Mouse (Mus musculus) spleen, postnatal 4 days (tissue): ENCODE measurements around the gene Egflam.
A peak's percentile ranks its signal among the peaks of the same experiment; 100 is the strongest.

Experiments used
- DNase-seq, 2 experiments: peaks; one replicate each; pipeline ENCODE4 v3.0.0; 2022; ENCODE audit warnings: low spot score in 2 of 2

The Egflam gene

GRCm38 (mm10) chr15:7397818-7398608 is at the start of gene Egflam:
Gene Egflam, minus strand, starts transcription at chr15:7398395.
- DNase-seq, result no peak

- no peak for DNase-seq
Measured at GRCm38 (mm10) chr15:7443396-7444315, 45.5 kb upstream of the Egflam start.

DNA sequence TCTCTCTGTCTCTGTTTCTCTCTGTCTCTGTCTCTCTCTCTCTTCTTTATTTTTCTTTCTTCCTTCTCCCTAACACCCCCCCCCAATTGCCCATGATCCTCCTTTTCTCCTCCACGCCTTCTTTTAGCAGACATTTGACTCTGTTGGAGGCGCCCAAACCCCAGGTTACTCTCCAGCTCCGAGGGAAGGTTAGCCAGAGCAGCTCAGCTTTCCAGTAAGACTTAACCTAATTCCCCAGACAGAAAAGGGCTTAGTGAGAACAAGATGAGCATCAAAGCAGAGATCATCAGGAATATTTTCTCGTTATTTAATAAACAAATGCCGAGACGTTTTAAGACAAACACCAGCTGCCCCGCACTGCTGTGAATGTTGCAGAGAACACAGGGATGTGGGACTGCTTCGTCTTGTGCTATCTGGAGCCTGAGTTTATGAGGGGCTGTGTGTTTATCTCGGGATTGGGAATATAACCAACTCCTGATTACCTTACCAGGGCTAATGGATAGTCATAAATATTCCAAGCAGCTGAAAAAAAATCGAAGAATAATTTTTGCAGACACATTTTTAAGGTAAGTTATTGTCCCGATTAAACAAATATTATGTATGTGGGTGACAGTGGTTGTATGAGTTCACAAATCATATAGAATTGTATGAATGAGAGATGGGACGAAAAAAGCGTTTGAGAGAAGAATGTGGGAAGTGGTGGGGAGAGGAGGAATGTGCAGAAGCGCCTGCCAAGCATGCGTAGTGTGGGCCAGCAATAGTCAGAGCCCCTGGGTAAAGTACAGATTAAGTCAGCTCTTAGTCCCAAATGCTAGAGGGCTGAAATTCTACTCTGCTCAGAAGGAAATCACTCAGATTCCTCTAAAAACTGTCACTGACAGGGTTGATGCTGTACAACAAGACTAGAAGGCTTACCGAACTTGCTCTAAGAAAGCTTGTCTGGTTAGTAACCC is 44.2 kb upstream of the Egflam start:
- DNase-seq, result no peak

- no peak for DNase-seq
Measured at GRCm38 (mm10) chr15:7424282-7424681, 26.1 kb upstream of the Egflam start.

DNA sequence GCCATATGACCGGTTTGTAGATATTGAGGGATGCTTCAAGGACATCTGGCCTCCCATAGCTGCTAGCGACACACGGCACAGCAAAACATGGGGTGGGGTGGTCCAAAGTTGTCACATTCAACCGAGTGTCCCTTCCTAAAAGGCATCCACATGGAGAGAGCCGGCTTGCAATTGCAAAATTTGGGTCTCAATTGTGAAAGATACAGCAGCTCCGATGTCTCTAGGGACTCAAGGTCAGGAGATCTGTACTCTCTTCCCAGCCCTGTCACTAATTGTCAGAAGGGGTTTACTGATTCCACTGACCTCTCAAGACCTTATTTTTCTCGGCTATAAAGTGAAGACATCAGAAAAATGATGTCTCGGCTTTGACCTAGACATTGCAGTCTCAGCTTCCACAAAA is 6.3 kb upstream of the Egflam start:
- no peak for DNase-seq

GRCm38 (mm10) chr15:7398609-7399540 is 680 bp upstream of the Egflam start:
- no peak for DNase-seq

DNA sequence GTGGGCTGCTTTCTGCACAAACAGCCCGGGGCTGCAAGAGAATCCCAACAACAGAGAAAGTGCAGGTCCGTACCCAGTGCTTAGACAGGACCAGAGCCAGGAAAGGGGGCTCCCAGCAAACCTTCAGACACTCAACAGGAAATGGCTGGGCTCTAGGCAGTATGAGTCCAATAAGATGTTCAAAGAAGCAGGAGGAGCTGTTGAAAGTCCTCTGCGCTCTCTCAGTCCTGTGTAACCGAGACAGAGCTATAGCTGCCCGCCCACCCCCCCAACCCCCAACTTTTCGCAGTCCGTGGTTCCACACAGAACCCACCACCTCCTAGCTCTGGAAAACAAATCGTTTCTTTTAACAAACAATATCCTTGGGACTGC is 763 bp downstream of the Egflam start:
- no peak for DNase-seq

GRCm38 (mm10) chr15:7383349-7383748 is 14.8 kb downstream of the Egflam start:
- DNase-seq, result no peak

DNA sequence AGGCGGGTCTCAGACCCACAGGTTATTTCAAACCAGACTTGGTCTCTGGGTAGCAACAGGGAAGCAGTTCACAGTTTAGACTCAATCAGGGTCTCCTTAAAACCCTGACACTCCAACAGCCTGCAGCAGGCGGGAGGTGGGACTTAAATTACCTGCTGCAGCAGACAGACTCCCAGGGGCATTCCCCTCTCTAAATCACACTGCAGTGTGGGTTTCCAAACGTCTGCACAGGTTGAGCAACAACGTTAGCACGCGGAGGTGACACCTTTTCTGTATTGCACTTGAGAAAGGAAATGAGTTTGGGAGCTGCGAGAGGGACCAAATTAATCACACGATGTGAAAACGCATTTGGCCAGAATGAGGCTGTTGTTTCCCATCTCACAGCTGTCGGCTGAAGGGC is 15.7 kb downstream of the Egflam start:
- no peak for DNase-seq

DNA sequence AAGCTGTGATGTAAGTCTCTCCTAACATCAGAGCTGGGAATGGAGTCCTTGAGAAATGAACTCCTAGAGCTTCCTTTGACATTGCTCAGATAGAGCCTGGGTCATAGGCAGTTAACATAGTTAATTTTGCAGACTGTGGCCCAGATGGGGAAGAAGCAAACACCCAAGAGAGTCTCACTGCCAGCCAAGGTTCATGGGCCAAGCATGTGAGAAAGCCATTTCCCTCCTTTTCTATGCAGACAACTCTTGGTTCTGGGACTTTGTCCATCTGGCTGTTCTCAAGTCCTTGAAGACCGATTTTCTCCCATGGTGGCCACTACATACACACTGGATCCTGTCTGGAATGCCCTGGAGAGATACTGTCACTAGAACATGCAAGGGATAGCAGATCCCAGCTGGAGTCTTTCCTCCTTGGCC is 45.6 kb downstream of the Egflam start:
- no peak for DNase-seq

DNA sequence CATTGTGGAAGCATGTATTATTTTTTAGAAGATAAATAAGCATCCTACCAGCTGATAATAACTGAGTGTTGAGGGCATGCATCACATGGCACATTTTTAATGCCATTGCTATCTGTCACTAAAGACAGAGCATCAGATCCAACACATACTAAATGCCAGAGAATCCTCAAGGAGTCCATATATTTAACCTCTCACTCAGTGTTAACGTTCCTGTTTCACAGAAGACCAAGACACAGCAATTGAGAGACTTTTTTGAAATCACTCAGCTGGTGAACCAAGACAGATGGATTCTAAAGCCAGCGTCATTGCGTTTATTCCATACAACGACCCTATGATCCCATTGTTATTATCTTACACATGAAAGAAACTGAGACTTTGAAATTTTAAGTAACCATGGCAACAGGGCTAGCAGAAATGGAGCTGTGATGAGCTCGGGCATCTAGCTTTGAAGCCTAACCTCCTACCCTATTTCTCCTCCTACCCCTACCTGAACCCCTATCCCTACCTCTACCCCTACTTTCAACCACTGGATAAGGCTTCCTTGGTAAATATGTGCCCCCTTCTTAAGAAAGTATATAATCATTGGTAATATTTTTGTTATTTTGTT is 57.4 kb downstream of the Egflam start:
- no peak for DNase-seq

DNA sequence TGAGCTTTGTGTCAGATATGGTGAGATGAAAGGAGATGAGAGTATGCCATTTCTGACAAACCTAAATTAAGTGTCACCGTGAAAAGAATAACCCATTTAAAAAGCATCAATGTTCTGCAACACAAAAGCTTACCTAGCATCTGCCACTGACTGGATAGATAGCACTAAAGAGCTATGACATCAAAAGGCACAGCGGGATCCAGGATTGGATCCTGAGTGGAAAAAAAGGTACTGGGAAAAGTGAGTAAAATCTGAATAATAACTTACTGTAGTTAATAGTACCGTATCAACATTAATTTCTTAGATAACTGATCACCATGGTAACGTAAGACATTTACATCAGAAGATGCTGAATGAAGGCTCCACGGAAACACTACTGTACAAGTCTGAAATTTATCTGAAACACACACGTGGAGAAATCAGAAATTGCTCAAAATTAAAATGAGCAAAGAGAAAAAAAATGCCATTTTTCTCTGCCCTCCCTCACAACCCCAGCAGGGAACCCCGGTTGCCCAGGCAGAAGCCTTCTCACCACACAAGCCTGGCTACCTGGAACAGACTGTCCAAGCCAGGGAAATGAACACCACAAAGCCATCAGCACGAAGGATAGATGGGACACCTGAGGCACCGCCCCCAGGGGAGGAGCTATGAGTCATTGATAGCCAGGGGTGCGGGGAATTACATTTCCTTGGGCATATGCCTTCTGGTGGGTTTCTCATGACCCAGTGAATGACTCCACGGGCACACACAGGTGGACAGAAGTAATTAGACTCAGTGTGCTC is 63.5 kb downstream of the Egflam start:
- DNase-seq, result no peak

DNA sequence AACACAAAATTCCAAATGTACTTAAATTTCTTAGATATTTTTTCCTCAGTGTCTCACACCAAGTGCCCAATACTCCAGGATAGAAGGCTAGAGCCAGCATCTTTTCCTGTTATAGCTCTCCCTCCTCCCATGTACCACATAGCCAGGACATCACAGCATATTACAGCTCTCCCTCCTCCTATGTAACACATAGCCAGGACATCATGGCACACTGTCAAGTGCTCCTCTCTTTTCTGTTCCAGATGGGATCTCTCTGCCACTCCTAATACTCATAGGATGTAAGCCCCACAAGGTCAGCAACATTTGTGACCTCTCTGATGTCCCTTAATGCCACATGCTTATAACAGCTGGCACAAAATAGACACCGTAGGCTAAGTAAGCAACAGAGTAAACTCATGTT is 65.3 kb downstream of the Egflam start:
- no peak for DNase-seq

GRCm38 (mm10) chr15:7322599-7323311 is 75.4 kb downstream of the Egflam start:
- no peak for DNase-seq

GRCm38 (mm10) chr15:7320901-7321300 is 77.3 kb downstream of the Egflam start:
- DNase-seq, result peak in 1 of 2 experiments; percentile 13

- DNase-seq, result no peak
Measured at GRCm38 (mm10) chr15:7315539-7315938, 82.7 kb downstream of the Egflam start.

DNA sequence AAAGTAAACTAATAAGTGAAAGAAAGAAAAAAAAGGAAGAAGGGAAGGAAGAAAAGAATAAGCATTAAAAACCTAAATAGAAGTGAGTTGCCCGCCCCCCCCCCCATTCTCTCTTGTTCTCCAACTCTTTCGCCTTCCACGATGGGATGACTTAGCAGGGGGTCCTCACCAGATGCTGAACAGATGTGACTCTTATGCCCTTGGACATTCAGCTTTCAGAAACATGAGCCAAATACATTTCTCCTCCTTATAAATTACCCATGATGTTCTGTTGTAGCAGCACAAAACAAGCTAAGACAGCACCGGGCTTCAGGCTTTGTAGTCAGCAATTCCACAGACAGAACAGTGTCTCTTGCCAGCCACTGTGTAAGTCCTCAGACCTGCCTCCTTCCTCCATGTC is 89.5 kb downstream of the Egflam start:
- DNase-seq, result no peak

DNA sequence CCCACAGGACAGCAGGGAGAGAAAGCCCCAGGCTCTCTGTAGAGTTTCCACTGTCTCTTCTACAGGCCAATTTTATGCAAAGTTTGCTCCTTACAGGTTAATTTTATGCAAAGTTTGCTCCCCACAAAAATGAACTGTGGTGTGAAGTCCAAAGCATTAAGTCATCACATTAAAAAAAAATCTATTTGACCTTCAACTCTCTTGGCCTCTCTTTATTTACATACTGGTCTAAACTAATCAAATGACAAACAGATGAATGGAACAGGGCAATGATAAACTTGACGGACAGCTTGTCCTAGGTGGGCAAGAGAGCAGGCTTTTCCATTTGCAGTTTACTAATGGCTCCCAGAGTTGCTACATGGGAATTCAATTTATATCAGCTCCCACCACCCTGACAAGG is 98.3 kb downstream of the Egflam start:
- no peak for DNase-seq

- DNase-seq, result no peak
Measured at GRCm38 (mm10) chr15:7295199-7295598, 103.0 kb downstream of the Egflam start.
